Mouse (Mus musculus) heart, adult 2 months (tissue): ENCODE results near the gene Rab30.

Source experiments
- CTCF ChIP-seq: fragments of 200-600 bp; IDR thresholded peaks from 2 replicates; pipeline ENCODE4 v1.8.1; 2022; ENCODE audit warnings: antibody characterized with exemption, mild to moderate bottlenecking, moderate library complexity
- EP300 ChIP-seq: fragments of 200-500 bp; IDR thresholded peaks from 2 replicates; pipeline ENCODE4 v1.6.1; 2011; ENCODE audit warnings: low read depth, low read length, control low read depth; ENCODE audit not compliant: insufficient read depth
- POLR2A ChIP-seq: fragments of 200-500 bp; IDR thresholded peaks from 2 replicates; pipeline ENCODE4 v1.6.1; 2011; ENCODE audit warnings: mild to moderate bottlenecking, low read depth, low read length, control low read depth; ENCODE audit not compliant: insufficient read depth

DNA sequence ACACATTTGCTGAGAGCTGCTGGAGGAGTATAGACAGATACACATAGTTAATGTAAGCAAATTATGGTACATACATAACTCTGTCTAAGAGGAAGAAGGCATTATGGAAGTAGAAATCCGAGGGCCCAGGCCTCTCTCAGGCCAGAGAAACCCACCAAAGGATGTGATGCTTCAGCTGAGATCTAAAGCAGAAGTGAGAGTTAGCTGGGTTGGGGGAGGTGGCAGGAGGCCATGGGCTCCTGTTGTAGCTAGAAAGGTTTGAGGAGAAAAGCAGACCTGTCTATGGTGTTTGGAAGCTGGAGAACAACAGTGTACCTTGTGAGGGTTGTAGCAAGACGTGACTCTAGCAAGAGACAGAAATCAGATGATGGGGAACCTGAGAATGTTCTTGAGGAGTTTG is 75.8 kb downstream of the Rab30 start:
- TF ChIP-seq CTCF = no peak
- TF ChIP-seq POLR2A = no peak
- no peak for TF ChIP-seq EP300
